Mouse (Mus musculus) layer of hippocampus, adult 11-12 months (tissue): ENCODE measurements at regions not wholly inside any gene's neighbourhood (a gene's known extent, or its start where the extent isn't known, plus 50 kb on each side); places are given as distances from the start of the nearest gene placed in this dataset.

Experiments used
- DNase-seq: peaks from one replicate; pipeline ENCODE4 v3.0.0; 2022; ENCODE audit warnings: low spot score

GRCm38 (mm10) chr15:43926034-43926433 is 3791.9 kb downstream of the 9330182O14Rik start:
- DNase-seq, result no peak

GRCm38 (mm10) chr15:43933608-43934007 is 3799.4 kb downstream of the 9330182O14Rik start:
- no peak for DNase-seq

- no peak for DNase-seq
These were observed 3806.3 kb downstream of the 9330182O14Rik start for GRCm38 (mm10) chr15:43940424-43940823.

- no peak for DNase-seq
These were observed 3806.7 kb downstream of the 9330182O14Rik start for GRCm38 (mm10) chr15:43940905-43941304.

- DNase-seq, result peak; percentile 18
These were observed 3808.0 kb downstream of the 9330182O14Rik start for GRCm38 (mm10) chr15:43942002-43942660.

- DNase-seq, result no peak
These were observed 3850.8 kb downstream of the 9330182O14Rik start for GRCm38 (mm10) chr15:43984991-43985390.

GRCm38 (mm10) chr15:43991229-43991628 is 3857.1 kb downstream of the 9330182O14Rik start:
- DNase-seq, result peak; percentile 44

GRCm38 (mm10) chr15:43992936-43993335 is 3858.8 kb downstream of the 9330182O14Rik start:
- no peak for DNase-seq

- no peak for DNase-seq
These were observed 3892.4 kb downstream of the 9330182O14Rik start for GRCm38 (mm10) chr15:44026468-44027028.

GRCm38 (mm10) chr15:44035900-44036299 is 3901.7 kb downstream of the 9330182O14Rik start:
- DNase-seq, result no peak

GRCm38 (mm10) chr15:44037893-44038292 is 3903.7 kb downstream of the 9330182O14Rik start:
- DNase-seq, result peak; percentile 20

GRCm38 (mm10) chr15:44050565-44051274 is 3916.6 kb downstream of the 9330182O14Rik start:
- DNase-seq, result no peak

GRCm38 (mm10) chr15:44064855-44065254 is 3930.7 kb downstream of the 9330182O14Rik start:
- DNase-seq, result no peak

- no peak for DNase-seq
These were observed 3949.5 kb downstream of the 9330182O14Rik start for GRCm38 (mm10) chr15:44083680-44084079.

- no peak for DNase-seq
These were observed 3978.3 kb downstream of the 9330182O14Rik start for GRCm38 (mm10) chr15:44112328-44112944.

- no peak for DNase-seq
These were observed 4000.0 kb downstream of the 9330182O14Rik start for GRCm38 (mm10) chr15:44134213-44134612.
